Mouse (Mus musculus): ENCODE measurements around the gene BC051142. TPM values are rescaled to one million over a fixed set of nuclear protein-coding genes. Genes with fewer than 3 reads are reported as not detected.

Gene BC051142
- 0.84 and 0.85 TPM in 2 replicates for polyA plus RNA-seq (2012; rRNA removed)

GRCm38 (mm10) chr17:34398711-34399393 is at the start of gene BC051142:
TSS of gene BC051142 (plus strand) at chr17:34398820.

GRCm38 (mm10) chr17:34354539-34354938 is 44.1 kb upstream of the BC051142 start, which contains the start of gene Btnl2:
TSS of gene Btnl2 (plus strand) at chr17:34354822.

GRCm38 (mm10) chr17:34376847-34377246 is 21.8 kb upstream of the BC051142 start, which contains the start of gene Btnl1:
TSS of gene Btnl1 (plus strand) at chr17:34377132.

GRCm38 (mm10) chr17:34477238-34478013 is 78.8 kb downstream of the BC051142 start, which contains the start of gene Btnl4:
TSS of gene Btnl4 (minus strand) at chr17:34477318.

Other genes with a start within 250 kb of the BC051142 start
- gene H2-DMb1, start 245.7 kb upstream of the BC051142 start, polyA plus RNA-seq (2012; rRNA removed) = 37.1 and 46.2 TPM in 2 replicates
- 31.1 and 34.5 TPM in 2 replicates for gene Tap1, start 211.3 kb upstream of the BC051142 start, polyA plus RNA-seq (2012; rRNA removed)
- gene Psmb9, start 211.1 kb upstream of the BC051142 start, polyA plus RNA-seq (2012; rRNA removed) = 33.5 and 45.8 TPM in 2 replicates
- 53.0 and 66.5 TPM in 2 replicates for gene Psmb8, start 201.1 kb upstream of the BC051142 start, polyA plus RNA-seq (2012; rRNA removed)
- 45.6 and 51.9 TPM in 2 replicates for gene Tap2, start 195.3 kb upstream of the BC051142 start, polyA plus RNA-seq (2012; rRNA removed)
- 4.7 and 5.5 TPM in 2 replicates for gene H2-Ob, start 159.9 kb upstream of the BC051142 start, polyA plus RNA-seq (2012; rRNA removed)
- gene H2-Ab1, start 141.1 kb upstream of the BC051142 start, polyA plus RNA-seq (2012; rRNA removed) = 1,005 and 1,153 TPM in 2 replicates
- gene H2-Aa, start 111.0 kb upstream of the BC051142 start, polyA plus RNA-seq (2012; rRNA removed) = 215 and 235 TPM in 2 replicates
- gene H2-Eb1, start 93.0 kb upstream of the BC051142 start, polyA plus RNA-seq (2012; rRNA removed) = 122 and 123 TPM in 2 replicates
- 0.03 and 0.08 TPM in 2 replicates for gene H2-Eb2, start 73.2 kb upstream of the BC051142 start, polyA plus RNA-seq (2012; rRNA removed)
- 0.79 and 1.3 TPM in 2 replicates for gene Btnl2, start 44.0 kb upstream of the BC051142 start, polyA plus RNA-seq (2012; rRNA removed)
- gene Btnl1, start 21.7 kb upstream of the BC051142 start, polyA plus RNA-seq (2012; rRNA removed) = 0.08 and 0.22 TPM in 2 replicates
- not detected in 2 replicates for gene Btnl4, start 78.5 kb downstream of the BC051142 start, polyA plus RNA-seq (2012; rRNA removed)
- not detected in 2 replicates for gene Btnl6, start 118.5 kb downstream of the BC051142 start, polyA plus RNA-seq (2012; rRNA removed)
- gene Notch4, start 165.4 kb downstream of the BC051142 start, polyA plus RNA-seq (2012; rRNA removed) = 26.5 and 37.1 TPM in 2 replicates
- gene Gpsm3, start 191.0 kb downstream of the BC051142 start, polyA plus RNA-seq (2012; rRNA removed) = 7.6 and 8.4 TPM in 2 replicates
- 74.1 and 89.9 TPM in 2 replicates for gene Pbx2, start 192.4 kb downstream of the BC051142 start, polyA plus RNA-seq (2012; rRNA removed)
- 3.7 and 4.7 TPM in 2 replicates for gene Ager, start 199.0 kb downstream of the BC051142 start, polyA plus RNA-seq (2012; rRNA removed)
- gene Rnf5, start 204.9 kb downstream of the BC051142 start, polyA plus RNA-seq (2012; rRNA removed) = 82.6 and 89.3 TPM in 2 replicates
- gene Agpat1, start 205.4 kb downstream of the BC051142 start, polyA plus RNA-seq (2012; rRNA removed) = 293 and 303 TPM in 2 replicates
- gene Egfl8, start 217.2 kb downstream of the BC051142 start, polyA plus RNA-seq (2012; rRNA removed) = 3.9 and 5.0 TPM in 2 replicates
- gene Ppt2, start 229.7 kb downstream of the BC051142 start, polyA plus RNA-seq (2012; rRNA removed) = 41.5 and 54.3 TPM in 2 replicates
- gene Prrt1, start 230.7 kb downstream of the BC051142 start, polyA plus RNA-seq (2012; rRNA removed) = 6.4 and 7.2 TPM in 2 replicates
- gene Fkbpl, start 245.9 kb downstream of the BC051142 start, polyA plus RNA-seq (2012; rRNA removed) = 2.6 and 5.9 TPM in 2 replicates
- 121 and 125 TPM in 2 replicates for gene Atf6b, start 248.3 kb downstream of the BC051142 start, polyA plus RNA-seq (2012; rRNA removed)

Measured in ovary, adult 2 months (tissue).